Mouse (Mus musculus) forebrain, postnatal 0 days (tissue): Measurements from ENCODE around the gene Cadps. TPM values are rescaled to one million over a fixed set of nuclear protein-coding genes. Genes with fewer than 3 reads are reported as not detected.

Experiments
- ATAC-seq: fragments of 200-750 bp; cut with Nextera tagmentation; 2 replicates; pipeline ENCODE4 v1.8.0; 2017; ENCODE audit warnings: mild to moderate bottlenecking, moderate library complexity
- DNase-seq: peaks from one replicate; pipeline ENCODE4 v3.0.0-alpha.2; 2015
- H3K27ac ChIP-seq: fragments of 300-500 bp; sonication (generic); 2 replicates; pipeline ENCODE4 v1.5.1; 2014; ENCODE audit warnings: low read depth, mild to moderate bottlenecking, antibody characterized with exemption, low read length, moderate library complexity, mixed read lengths
- H3K27me3 ChIP-seq: fragments of 300-500 bp; sonication (generic); 2 replicates; pipeline ENCODE4 v1.6.1; 2014; ENCODE audit warnings: mild to moderate bottlenecking, low read length, mixed read lengths; ENCODE audit not compliant: insufficient read depth
- H3K36me3 ChIP-seq: fragments of 300-500 bp; sonication (generic); 2 replicates; pipeline ENCODE4 v1.6.1; 2014; ENCODE audit warnings: mild to moderate bottlenecking, moderate library complexity; ENCODE audit not compliant: insufficient read depth
- H3K4me1 ChIP-seq: fragments of 300-500 bp; sonication (generic); 2 replicates; pipeline ENCODE4 v1.6.1; 2014; ENCODE audit warnings: antibody characterized with exemption; ENCODE audit not compliant: insufficient read depth
- H3K4me2 ChIP-seq: fragments of 300-500 bp; sonication (generic); 2 replicates; pipeline ENCODE4 v1.6.1; 2014; ENCODE audit warnings: low read depth, mild to moderate bottlenecking, moderate library complexity
- H3K4me3 ChIP-seq: fragments of 300-500 bp; sonication (generic); 2 replicates; pipeline ENCODE4 v1.5.1; 2014; ENCODE audit warnings: low read depth, low read length, mixed read lengths
- H3K9ac ChIP-seq: fragments of 300-500 bp; sonication (generic); 2 replicates; pipeline ENCODE4 v1.6.1; 2014; ENCODE audit warnings: mild to moderate bottlenecking
- H3K9me3 ChIP-seq: fragments of 300-500 bp; sonication (generic); 2 replicates; pipeline ENCODE4 v1.6.1; 2016; ENCODE audit warnings: low read length
- CTCF ChIP-seq: sonication (generic); IDR thresholded peaks from 2 replicates; pipeline ENCODE4 v1.5.1; 2016; ENCODE audit warnings: antibody characterized with exemption, control low read depth, low read depth
- WGBS: fragments of 180-500 bp; shearing (Covaris S2); extraction: QIAGEN DNeasy Blood & Tissue Kit; methylation state at CpG from one replicate; pipeline ENCODE4 v1.1.7; 2014; 5-methylcytosine and 5-hydroxymethylcytosine counted together
- polyA plus RNA-seq: library from polyadenylated mRNA; unstranded; fragments of >200 nt; fragmentation: Nextera tagmentation; extraction: Ambion mirVana; gene quantifications from 2 replicates; pipeline ENCODE4 v1.2.1, GENCODE M21; 2015
- total RNA-seq: library from RNA; depleted of rRNA; stranded (reverse); fragments of >200 nt; gene quantifications from 2 replicates; pipeline ENCODE4 v1.2.3, GENCODE M21; 2014

Cadps gene
- total and polyA plus RNA-seq, 2 experiments from 2014 or later = 27.2 to 164 TPM

- Histone ChIP-seq H3K4me2 (no peak overlapping the region), H3K27me3 (no peaks in the 10 kb centered on the region), H3K27ac (no peak overlapping the region), H3K4me1 (no peaks in the 10 kb centered on the region; the same call in 1 of the 2 replicates), H3K4me3 (no peak overlapping the region), H3K9ac (no peak overlapping the region), H3K36me3 (no peaks in the 10 kb centered on the region), H3K9me3 (no peaks in the 10 kb centered on the region)
- 15% methylated on average over 1 of the region's 1 CpGs for WGBS
- DNase-seq = no peak
- TF ChIP-seq CTCF = no peak
- 0 out of 2 replicates have a peak, but pooled peaks have one; percentile 36 for ATAC-seq
Observed at GRCm38 (mm10) chr14:12837902-12838301, 15.0 kb upstream of the Cadps start.

GRCm38 (mm10) chr14:12823781-12824180 is 902 bp upstream of the Cadps start:
- Histone ChIP-seq H3K36me3 (no peaks in the 10 kb centered on the region), H3K27ac (no peak overlapping the region), H3K27me3 (no peaks in the 10 kb centered on the region), H3K4me2 (peak overlapping the region; percentile 63), H3K4me1 (peaks cover 14% of the 10 kb centered on the region), H3K9me3 (no peaks in the 10 kb centered on the region), H3K4me3 (no peak overlapping the region), H3K9ac (peak overlapping the region; percentile 23)
- TF ChIP-seq CTCF = no peak
- no peak for ATAC-seq
- no peak for DNase-seq
- 13% methylated on average over 6 of the region's 6 CpGs for WGBS

- Histone ChIP-seq H3K4me1 (peaks cover 14% of the 10 kb centered on the region), H3K36me3 (no peaks in the 10 kb centered on the region), H3K9ac (peak overlapping the region; percentile 97), H3K9me3 (no peaks in the 10 kb centered on the region), H3K27me3 (no peaks in the 10 kb centered on the region), H3K4me3 (peak overlapping the region; percentile 93), H3K27ac (peak overlapping the region; percentile 97), H3K4me2 (peak overlapping the region; percentile 63)
- no peak; the same call in 1 of the 2 replicates for TF ChIP-seq CTCF
- peak; percentile 86 for ATAC-seq
- DNase-seq = peak; percentile 82
- WGBS = 1% methylated on average over 56 of the region's 58 CpGs
Observed at GRCm38 (mm10) chr14:12821831-12822490, 918 bp downstream of the Cadps start.

GRCm38 (mm10) chr14:12821156-12821813 is 1.6 kb downstream of the Cadps start:
- Histone ChIP-seq H3K9ac (peak overlapping the region; percentile 97), H3K36me3 (no peaks in the 10 kb centered on the region), H3K27ac (peak overlapping the region; percentile 97), H3K27me3 (no peaks in the 10 kb centered on the region), H3K4me1 (peaks cover 14% of the 10 kb centered on the region), H3K4me3 (peak overlapping the region; percentile 93), H3K4me2 (peak overlapping the region; percentile 63), H3K9me3 (no peaks in the 10 kb centered on the region)
- DNase-seq (peak; percentile 51), ATAC-seq (peak; percentile 12)
- WGBS = 1% methylated on average over 13 of the region's 13 CpGs
- TF ChIP-seq CTCF = peak; percentile 29; the same call in 1 of the 2 replicates

GRCm38 (mm10) chr14:12820149-12820548 is 2.7 kb downstream of the Cadps start:
- Histone ChIP-seq H3K9ac (no peak overlapping the region), H3K4me1 (peaks cover 14% of the 10 kb centered on the region), H3K9me3 (no peaks in the 10 kb centered on the region), H3K27ac (no peak overlapping the region), H3K36me3 (no peaks in the 10 kb centered on the region), H3K27me3 (no peaks in the 10 kb centered on the region), H3K4me2 (peak overlapping the region; percentile 63), H3K4me3 (peak overlapping the region; percentile 93; the same call in 1 of the 2 replicates)
- no peak for DNase-seq
- no peak for TF ChIP-seq CTCF
- no peak for ATAC-seq
- WGBS = 76% methylated on average over 1 of the region's 1 CpGs

- Histone ChIP-seq H3K27ac (no peak overlapping the region), H3K9me3 (no peaks in the 10 kb centered on the region), H3K4me2 (no peak overlapping the region), H3K9ac (no peak overlapping the region), H3K27me3 (no peaks in the 10 kb centered on the region), H3K4me3 (no peak overlapping the region), H3K36me3 (no peaks in the 10 kb centered on the region), H3K4me1 (peaks cover 14% of the 10 kb centered on the region)
- no peak for ATAC-seq
- DNase-seq = peak; percentile 32
- WGBS = 65% methylated on average over 1 of the region's 1 CpGs
- no peak for TF ChIP-seq CTCF
Observed at GRCm38 (mm10) chr14:12818442-12818841, 4.4 kb downstream of the Cadps start.

GRCm38 (mm10) chr14:12812072-12812471 is 10.8 kb downstream of the Cadps start:
- no peak overlapping the region for H3K27ac ChIP-seq

More at GRCm38 (mm10) chr14:12812072-12812471, 10.8 kb downstream of the Cadps start:
- no peak for TF ChIP-seq CTCF
- DNase-seq (peak; percentile 32), ATAC-seq (peak; percentile 84)
- no peak overlapping the region for H3K4me2 ChIP-seq
- no peak overlapping the region for H3K4me3 ChIP-seq
- H3K27me3 ChIP-seq = no peaks in the 10 kb centered on the region
- no peaks in the 10 kb centered on the region for H3K36me3 ChIP-seq
- H3K9me3 ChIP-seq = no peaks in the 10 kb centered on the region
- no peak overlapping the region for H3K9ac ChIP-seq
- no peaks in the 10 kb centered on the region for H3K4me1 ChIP-seq
- WGBS = 58% methylated on average over 3 of the region's 3 CpGs
